Mouse (Mus musculus): ENCODE measurements around the gene Glce.

GRCm38 (mm10) chr9:62057881-62058506, 64.5 kb downstream of the Glce start:
- TF ChIP-seq POLR2A (IDR thresholded peaks at IDR 0.05; ENCODE audit: borderline replicate concordance, control insufficient read depth, low read depth, low read length) (no peak), CTCF (IDR thresholded peaks at IDR 0.05; ENCODE audit: control insufficient read depth, insufficient read depth, low read length) (no peak)
